Mouse (Mus musculus) embryo, embryonic 10 days (tissue): ENCODE data around the gene Atxn7l3b.
A peak's percentile ranks its signal among the peaks of the same experiment; 100 is the strongest.

Experiments
- DNase-seq: peaks from one replicate; pipeline ENCODE4 v3.0.0-alpha.2; 2015; ENCODE audit warnings: low spot score

Atxn7l3b gene

DNA sequence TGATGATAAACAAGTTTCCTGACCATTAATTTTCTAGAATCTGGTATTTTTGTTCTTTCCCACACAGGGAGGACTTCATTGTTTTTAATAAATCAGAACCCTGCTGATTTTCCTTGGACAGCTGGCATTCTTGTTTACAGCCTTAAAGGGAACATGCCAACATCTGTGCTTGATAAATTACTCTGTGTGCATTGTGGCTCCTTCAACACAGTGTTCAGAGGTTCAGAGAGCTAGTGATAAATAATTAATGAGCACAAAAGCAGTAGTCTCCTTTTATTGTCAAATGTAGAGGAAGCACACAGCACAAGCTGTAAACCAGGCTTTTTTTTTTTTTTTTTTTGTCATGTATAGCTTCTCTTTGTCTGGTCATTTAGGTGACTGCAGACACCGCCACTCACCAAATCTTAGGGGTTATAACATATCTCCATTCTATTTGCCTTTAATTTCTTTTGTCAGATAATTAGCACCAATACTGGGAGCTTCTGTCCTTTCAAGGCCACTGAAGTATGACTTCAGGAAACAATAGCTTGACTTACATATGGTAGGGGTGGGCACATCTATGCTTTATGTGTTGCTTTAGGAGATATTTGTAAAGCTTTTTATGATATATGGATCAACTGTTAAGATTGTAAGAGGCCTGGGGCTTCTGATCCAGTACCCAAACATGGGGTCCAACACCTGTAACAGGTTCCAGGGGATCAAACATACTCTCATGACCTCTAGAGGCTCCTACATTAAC is 52.0 kb downstream of the Atxn7l3b start:
- peak; percentile 27 for DNase-seq
